ENCODE assay signal across 9 mouse cellular contexts in the genomic region with DNA sequence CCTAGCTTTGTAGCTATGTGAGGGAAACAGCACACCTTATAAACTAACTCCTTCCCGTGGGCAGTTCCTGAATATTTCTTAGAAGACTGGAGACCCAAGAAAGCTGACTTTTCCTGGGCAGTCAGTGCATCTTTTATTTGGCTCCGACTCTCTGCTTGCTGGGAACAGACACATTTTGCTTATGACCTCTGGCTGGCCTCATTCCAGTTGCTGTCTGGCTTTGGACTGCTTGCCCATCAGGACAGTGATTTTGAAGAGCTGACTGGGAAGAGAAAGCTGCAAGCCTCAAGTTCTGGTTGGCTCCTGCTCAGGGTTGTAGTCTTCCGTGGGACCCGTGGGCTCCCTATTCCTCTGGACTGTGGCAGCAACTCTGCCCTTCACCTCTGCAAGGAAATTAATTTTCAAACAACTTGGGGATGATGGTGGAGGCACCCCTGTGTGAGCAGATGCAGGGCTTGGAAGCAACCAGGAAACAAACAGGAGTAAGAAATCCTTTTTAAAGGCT. TPM values are rescaled to one million over a fixed set of nuclear protein-coding genes. Genes with fewer than 3 reads are reported as not detected.
DNase-seq lines count a peak whose midpoint lies in the region; ATAC-seq and TF ChIP-seq lines count a peak whose summit lies in the region.
"Had no signal": no experiment of that assay in that cellular context is flagged by ENCODE, and none has a peak within 500 bp of the region (broad histone marks: within the 10 kb centered on the region; RNA-seq: fewer than 3 reads in every experiment).

No protein-coding gene starts in this region.

- H3K4me2 ChIP-seq in heart, embryonic 13.5 days = peak overlapping the region; percentile 100
- H3K4me2 ChIP-seq in midbrain, embryonic 11.5 days = no peak overlapping the region
- H3K4me2 ChIP-seq in hindbrain, embryonic 15.5 days = peak overlapping the region; percentile 96

- no peak for ATAC-seq in heart, embryonic 13.5 days (ENCODE audit: extremely low read depth, insufficient number of reproducible peaks, low FRiP score, low TSS enrichment)
- no peak for ATAC-seq in midbrain, embryonic 11.5 days (ENCODE audit: low FRiP score)
- no peak for ATAC-seq in hindbrain, embryonic 15.5 days (ENCODE audit: low FRiP score, low read depth)

- no peak for TF ChIP-seq CTCF in olfactory bulb, adult 2 months (IDR thresholded peaks at IDR 0.05; ENCODE audit: insufficient read depth, low read depth, low read length)

- DNase-seq in heart, adult 9 months (ENCODE audit: low spot score in 2 of 2) = no peak
- no peak for DNase-seq in midbrain, embryonic 10.5 days (ENCODE audit: low spot score)
- no peak for DNase-seq in midbrain, embryonic 11.5 days (ENCODE audit: low spot score, missing footprints)
- DNase-seq in layer of hippocampus, adult 8-10 months (ENCODE audit: low spot score in 2 of 2) = no peak
- DNase-seq in urinary bladder, postnatal 25 days (ENCODE audit: low spot score) = no peak
- DNase-seq: thymus, adult 18-20 months had no signal

- peak overlapping the region; percentile 68 for H3K4me3 ChIP-seq in heart, embryonic 13.5 days
- H3K4me3 ChIP-seq in midbrain, embryonic 10.5 days = peak overlapping the region; percentile 79; the same call in 1 of the 2 replicates
- no peak overlapping the region for H3K4me3 ChIP-seq in midbrain, embryonic 11.5 days (ENCODE audit: low read depth, low read length)
- peak overlapping the region; percentile 80 for H3K4me3 ChIP-seq in hindbrain, embryonic 15.5 days
- peak overlapping the region; percentile 72 for H3K4me3 ChIP-seq in olfactory bulb, adult 2 months (ENCODE audit: insufficient read depth, low read depth, low read length)

- H3K27ac ChIP-seq in heart, embryonic 13.5 days (replicated peaks) = no peak overlapping the region
- H3K27ac ChIP-seq in midbrain, embryonic 10.5 days (replicated peaks) = no peak overlapping the region
- no peak overlapping the region for H3K27ac ChIP-seq in midbrain, embryonic 11.5 days (ENCODE audit: low read depth, low read length)
- 0 out of 2 replicates have a peak overlapping the region, but pooled peaks have one; percentile 16 for H3K27ac ChIP-seq in hindbrain, embryonic 15.5 days (replicated peaks)
- H3K27ac ChIP-seq in olfactory bulb, adult 2 months (ENCODE audit: insufficient read depth, low read depth, low read length) = no peak overlapping the region

- 41% methylated on average over 4 of the region's 4 CpGs for WGBS in heart, embryonic 13.5 days
- WGBS in midbrain, embryonic 10.5 days = 50% methylated on average over 4 of the region's 4 CpGs
- WGBS in midbrain, embryonic 11.5 days = 35% methylated on average over 4 of the region's 4 CpGs
- 44% methylated on average over 4 of the region's 4 CpGs for WGBS in hindbrain, embryonic 15.5 days
- 58% methylated on average over 4 of the region's 4 CpGs for WGBS in olfactory bulb, adult 2 months

- no peaks in the 10 kb centered on the region for H3K36me3 ChIP-seq in heart, embryonic 13.5 days
- H3K36me3 ChIP-seq in midbrain, embryonic 10.5 days = no peaks in the 10 kb centered on the region
- H3K36me3 ChIP-seq in midbrain, embryonic 11.5 days (ENCODE audit: control insufficient read depth, insufficient read depth, low read length) = no peaks in the 10 kb centered on the region
- H3K36me3 ChIP-seq in hindbrain, embryonic 15.5 days = no peaks in the 10 kb centered on the region

- peaks cover 20% of the 10 kb centered on the region for H3K4me1 ChIP-seq in heart, embryonic 13.5 days
- H3K4me1 ChIP-seq in midbrain, embryonic 10.5 days = peaks cover 19% of the 10 kb centered on the region
- H3K4me1 ChIP-seq in midbrain, embryonic 11.5 days (ENCODE audit: control insufficient read depth, insufficient read depth, low read length) = peaks cover 10% of the 10 kb centered on the region
- peaks cover 14% of the 10 kb centered on the region for H3K4me1 ChIP-seq in hindbrain, embryonic 15.5 days (replicated peaks)
- H3K4me1 ChIP-seq in olfactory bulb, adult 2 months (ENCODE audit: control insufficient read depth, insufficient read depth, low read length) = peaks cover 8% of the 10 kb centered on the region; the same call in 1 of the 2 replicates

- H3K9me3 ChIP-seq in heart, embryonic 13.5 days = no peaks in the 10 kb centered on the region
- H3K9me3 ChIP-seq in midbrain, embryonic 10.5 days (replicated peaks) = no peaks in the 10 kb centered on the region
- no peaks in the 10 kb centered on the region for H3K9me3 ChIP-seq in midbrain, embryonic 11.5 days (ENCODE audit: control insufficient read depth, low read length)
- no peaks in the 10 kb centered on the region for H3K9me3 ChIP-seq in hindbrain, embryonic 15.5 days

- no peak overlapping the region for H3K9ac ChIP-seq in heart, embryonic 13.5 days
- no peak overlapping the region for H3K9ac ChIP-seq in midbrain, embryonic 11.5 days (ENCODE audit: low read length)
- peak overlapping the region; percentile 73 for H3K9ac ChIP-seq in hindbrain, embryonic 15.5 days

- H3K27me3 ChIP-seq in heart, embryonic 13.5 days (replicated peaks) = peaks cover 67% of the 10 kb centered on the region
- peaks cover 70% of the 10 kb centered on the region for H3K27me3 ChIP-seq in midbrain, embryonic 10.5 days (ENCODE audit: low read depth, poor library complexity, severe bottlenecking)
- H3K27me3 ChIP-seq in midbrain, embryonic 11.5 days (ENCODE audit: control insufficient read depth, insufficient read depth, low read length) = peaks cover 36% of the 10 kb centered on the region
- peaks cover 16% of the 10 kb centered on the region for H3K27me3 ChIP-seq in hindbrain, embryonic 15.5 days

- TF ChIP-seq POLR2A in olfactory bulb, adult 2 months (IDR thresholded peaks at IDR 0.05; ENCODE audit: insufficient read depth, low read depth, low read length) = no peak

RNA-seq across cellular contexts. Expression of a gene that starts 1.7 kb away (rescaled TPM):
- polyA plus RNA-seq in heart, embryonic 13.5 days (2015; fragmentation: Nextera tagmentation; extraction: Ambion mirVana) = 0.18 and 0.23 TPM in 2 replicates
- 0.09 and 0.11 TPM in 2 replicates for polyA plus RNA-seq in midbrain, embryonic 10.5 days (2016; fragmentation: Nextera tagmentation; extraction: Ambion mirVana)
- 0.11 and 0.15 TPM in 2 replicates for polyA plus RNA-seq in midbrain, embryonic 11.5 days (2014; fragmentation: Nextera tagmentation; extraction: Ambion mirVana)
- 3.4 and 3.5 TPM in 2 replicates for polyA plus RNA-seq in hindbrain, embryonic 15.5 days (2015; fragmentation: Nextera tagmentation; extraction: Ambion mirVana)
- not detected in 2 replicates for polyA plus RNA-seq in olfactory bulb, adult 2 months (2012; ENCODE audit: insufficient read depth, insufficient read length, low replicate concordance, missing spikeins)
- total RNA-seq in layer of hippocampus, adult 8-10 months (2022) = 10 to 100 TPM; 14.4 to 17.8 (median 16.3) TPM

RNA-seq across cellular contexts. Expression of a gene that starts 56.4 kb away (rescaled TPM):
- polyA plus RNA-seq in heart, embryonic 13.5 days (2015; fragmentation: Nextera tagmentation; extraction: Ambion mirVana) = 0.12 TPM in 1 of 2 replicates, not detected in the other
- 0.16 TPM in 1 of 2 replicates, not detected in the other for polyA plus RNA-seq in midbrain, embryonic 10.5 days (2016; fragmentation: Nextera tagmentation; extraction: Ambion mirVana)
- 0.18 TPM in 1 of 2 replicates, not detected in the other for polyA plus RNA-seq in midbrain, embryonic 11.5 days (2014; fragmentation: Nextera tagmentation; extraction: Ambion mirVana)
- polyA plus RNA-seq in hindbrain, embryonic 15.5 days (2015; fragmentation: Nextera tagmentation; extraction: Ambion mirVana) = 0.18 and 0.21 TPM in 2 replicates
- polyA plus RNA-seq in olfactory bulb, adult 2 months (2012; ENCODE audit: insufficient read depth, insufficient read length, low replicate concordance, missing spikeins) = not detected in 2 replicates
- 10 to 100 TPM in 2 of 4 experiments, 1 to 10 TPM in 2; 7.9 to 11.3 (median 10.4) TPM for total RNA-seq in layer of hippocampus, adult 8-10 months (2022)
